Mouse (Mus musculus) stomach, postnatal 0 days (tissue): ENCODE data around the gene Gm20422. TPM values are rescaled to one million over a fixed set of nuclear protein-coding genes. Genes with fewer than 3 reads are reported as not detected.

Source experiments
- ATAC-seq: fragments of 200-750 bp; cut with Nextera tagmentation; 2 replicates; pipeline ENCODE4 v1.8.0; 2017; ENCODE audit not compliant: low FRiP score, low TSS enrichment
- DNase-seq: peaks from one replicate; pipeline ENCODE4 v3.0.0-alpha.2; 2016; ENCODE audit warnings: low spot score
- H3K27ac ChIP-seq: fragments of 300-500 bp; sonication (generic); replicated peaks from 2 replicates; pipeline ENCODE4 v1.5.1; 2014; ENCODE audit warnings: mild to moderate bottlenecking, control low read depth
- H3K27me3 ChIP-seq: fragments of 300-500 bp; sonication (generic); 2 replicates; pipeline ENCODE4 v1.6.1; 2014; ENCODE audit warnings: low read length; ENCODE audit not compliant: control insufficient read depth, insufficient read depth
- H3K36me3 ChIP-seq: fragments of 300-500 bp; sonication (generic); 2 replicates; pipeline ENCODE4 v1.6.1; 2014; ENCODE audit warnings: low read length, mixed read lengths; ENCODE audit not compliant: control insufficient read depth, insufficient read depth
- H3K4me1 ChIP-seq: fragments of 300-500 bp; sonication (generic); replicated peaks from 2 replicates; pipeline ENCODE4 v1.6.1; 2014; ENCODE audit warnings: antibody characterized with exemption; ENCODE audit not compliant: control insufficient read depth, insufficient read depth
- H3K4me2 ChIP-seq: fragments of 300-500 bp; sonication (generic); replicated peaks from 2 replicates; pipeline ENCODE4 v1.6.1; 2014; ENCODE audit warnings: low read depth, mild to moderate bottlenecking, control low read depth, moderate library complexity
- H3K4me3 ChIP-seq: fragments of 300-500 bp; sonication (generic); 2 replicates; pipeline ENCODE4 v1.5.1; 2014; ENCODE audit warnings: low read depth, low read length, control low read depth
- H3K9ac ChIP-seq: fragments of 300-500 bp; sonication (generic); 2 replicates; pipeline ENCODE4 v1.6.1; 2014; ENCODE audit warnings: mild to moderate bottlenecking, low read length, control low read depth, mixed read lengths
- H3K9me3 ChIP-seq: fragments of 300-500 bp; sonication (generic); 2 replicates; pipeline ENCODE4 v1.6.1; 2016; ENCODE audit warnings: low read length; ENCODE audit not compliant: control insufficient read depth
- CTCF ChIP-seq: IDR thresholded peaks from 2 replicates; pipeline ENCODE4 v1.5.1; 2016; ENCODE audit warnings: antibody characterized with exemption, low read depth, mild to moderate bottlenecking, moderate library complexity
- EP300 ChIP-seq: optimal IDR thresholded peaks from 2 replicates; pipeline ENCODE3; 2016; ENCODE audit warnings: antibody characterized with exemption
- WGBS: fragments of 180-500 bp; shearing (Covaris S2); extraction: QIAGEN DNeasy Blood & Tissue Kit; methylation state at CpG from one replicate; pipeline ENCODE4 v1.1.7; 2014; 5-methylcytosine and 5-hydroxymethylcytosine counted together
- polyA plus RNA-seq: library from polyadenylated mRNA; unstranded; fragments of >200 nt; fragmentation: Nextera tagmentation; extraction: Ambion mirVana; gene quantifications from 2 replicates; pipeline ENCODE4 v1.2.1, GENCODE M21; 2015

Gm20422 gene
- polyA plus RNA-seq: 0.34 and 0.39 TPM in 2 replicates

- TF ChIP-seq EP300 (no peak), CTCF (0 out of 2 replicates have a peak, but pooled peaks have one; percentile 17)
- peak within 1 kb of the TSS; percentile 96 for H3K9ac ChIP-seq
- H3K27ac ChIP-seq: peak within 1 kb of the TSS; percentile 100
- peaks cover 3% of the 10 kb centered on the region; the same call in 1 of the 2 replicates for H3K36me3 ChIP-seq
- H3K4me1 ChIP-seq: no peaks in the 10 kb centered on the region; the same call in 1 of the 2 replicates
- no peaks in the 10 kb centered on the region for H3K27me3 ChIP-seq
- peak within 1 kb of the TSS; percentile 50 for H3K4me2 ChIP-seq
- ATAC-seq (peak; percentile 100), DNase-seq (peak; percentile 92)
- no peaks in the 10 kb centered on the region for H3K9me3 ChIP-seq
- peak within 1 kb of the TSS; percentile 82 for H3K4me3 ChIP-seq
- WGBS: under 1% methylated on average over 37 of the region's 41 CpGs
Measured at GRCm38 (mm10) chr8:69774503-69775148, at the start of gene Gm20422. TSS of gene Gm20422 (minus strand) at chr8:69774886.

- TF ChIP-seq CTCF (peak; percentile 20; the same call in 1 of the 2 replicates), EP300 (no peak)
Measured at GRCm38 (mm10) chr8:69822386-69823191, 47.9 kb upstream of the Gm20422 start, which contains the start of gene Lpar2. TSS of gene Lpar2 (plus strand) at chr8:69822429.

DNA sequence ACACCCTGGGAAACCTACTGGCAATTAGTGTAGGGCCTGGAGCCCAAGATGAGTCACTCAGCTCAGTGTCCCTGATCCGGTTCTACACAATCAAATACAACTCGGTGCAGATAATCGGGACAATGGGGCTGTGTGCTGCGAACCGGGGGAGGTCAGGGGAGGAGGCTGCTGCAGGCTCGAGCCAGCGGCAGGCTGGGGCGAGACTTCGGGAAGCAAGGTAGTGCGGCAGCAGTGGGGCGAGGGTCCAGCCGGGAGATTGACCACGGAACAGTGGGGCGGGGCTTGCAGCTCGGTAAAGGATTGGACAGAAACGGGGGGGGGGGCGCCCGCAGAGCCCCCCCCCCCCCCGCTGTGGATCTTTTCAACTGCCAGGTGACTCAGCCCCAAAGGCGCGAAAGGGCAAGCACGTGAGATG is 47.3 kb upstream of the Gm20422 start:
- peak; percentile 63 for ATAC-seq
- TF ChIP-seq CTCF: no peak
- WGBS: 1% methylated on average over 15 of the region's 22 CpGs

More at GRCm38 (mm10) chr8:69822386-69823191, 47.9 kb upstream of the Gm20422 start, which contains the start of gene Lpar2:
- DNase-seq: peak; percentile 85
- H3K9ac ChIP-seq: peak within 1 kb of the TSS; percentile 70
- H3K27ac ChIP-seq: peak within 1 kb of the TSS; percentile 40; the same call in 1 of the 2 replicates
- no peaks in the 10 kb centered on the region for H3K27me3 ChIP-seq
- peak; percentile 65 for ATAC-seq
- no peaks in the 10 kb centered on the region for H3K9me3 ChIP-seq
- 2% methylated on average over 32 of the region's 35 CpGs for WGBS
- no peaks in the 10 kb centered on the region for H3K36me3 ChIP-seq
- peak within 1 kb of the TSS; percentile 87 for H3K4me2 ChIP-seq
- H3K4me3 ChIP-seq: peak within 1 kb of the TSS; percentile 53
- no peaks in the 10 kb centered on the region for H3K4me1 ChIP-seq

GRCm38 (mm10) chr8:69820466-69820865 is 45.8 kb upstream of the Gm20422 start:
- 81% methylated on average over 9 of the region's 9 CpGs for WGBS
- DNase-seq (no peak), ATAC-seq (no peak)
- Histone ChIP-seq H3K4me1 (no peaks in the 10 kb centered on the region), H3K36me3 (peaks cover 3% of the 10 kb centered on the region; the same call in 1 of the 2 replicates), H3K27me3 (no peaks in the 10 kb centered on the region), H3K27ac (no peak overlapping the region), H3K4me2 (no peak overlapping the region), H3K4me3 (no peak overlapping the region), H3K9me3 (no peaks in the 10 kb centered on the region), H3K9ac (no peak overlapping the region)
- TF ChIP-seq EP300: no peak
- TF ChIP-seq CTCF: no peak

More for the DNA sequence above, 47.3 kb upstream of the Gm20422 start:
- Histone ChIP-seq H3K27me3 (no peaks in the 10 kb centered on the region), H3K27ac (peak overlapping the region; percentile 40; the same call in 1 of the 2 replicates), H3K4me2 (peak overlapping the region; percentile 87), H3K9ac (peak overlapping the region; percentile 70), H3K9me3 (no peaks in the 10 kb centered on the region), H3K4me3 (peak overlapping the region; percentile 53), H3K36me3 (peaks cover 3% of the 10 kb centered on the region; the same call in 1 of the 2 replicates), H3K4me1 (no peaks in the 10 kb centered on the region)
- DNase-seq: peak; percentile 51

DNA sequence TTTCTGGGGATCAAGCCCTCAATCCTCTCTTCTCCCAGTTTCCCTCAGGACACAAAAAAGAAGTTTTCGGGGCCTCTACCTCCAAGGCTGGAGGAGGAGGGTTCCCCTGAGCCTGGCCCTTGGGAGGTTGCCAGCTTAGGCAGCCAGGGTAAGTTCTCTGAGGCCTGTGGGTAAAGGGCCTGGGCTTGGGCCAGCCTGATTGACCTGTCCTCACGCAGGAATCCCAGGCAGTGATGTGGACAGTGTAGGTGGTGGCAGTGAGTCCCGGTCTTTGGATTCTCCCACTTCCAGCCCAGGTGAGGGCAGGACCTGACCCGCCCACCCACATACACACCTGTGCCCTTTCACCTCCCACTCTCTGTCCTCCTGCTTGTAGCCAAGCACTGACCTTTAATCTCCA is 40.7 kb upstream of the Gm20422 start:
- Histone ChIP-seq H3K27me3 (no peaks in the 10 kb centered on the region), H3K9ac (no peak overlapping the region), H3K4me1 (no peaks in the 10 kb centered on the region), H3K4me2 (no peak overlapping the region), H3K27ac (no peak overlapping the region), H3K36me3 (peaks cover 5% of the 10 kb centered on the region), H3K9me3 (no peaks in the 10 kb centered on the region), H3K4me3 (no peak overlapping the region)
- no peak for TF ChIP-seq CTCF
- no peak for TF ChIP-seq EP300
- 92% methylated on average over 4 of the region's 4 CpGs for WGBS
- DNase-seq (no peak), ATAC-seq (no peak)
